Mouse (Mus musculus) cerebellum, postnatal 14 days (tissue): ENCODE results near the gene Myo15.
"Not testable (repeated sequence)": the region's sequence is repeated elsewhere in the genome, so short reads cannot be mapped to it uniquely, and the experiment has no call there.

Experiments
- DNase-seq, 2 experiments: peaks; one replicate each; pipeline ENCODE4 v3.0.0; 2021; ENCODE audit warnings: mixed read lengths in 2 of 2

Myo15 gene

DNA sequence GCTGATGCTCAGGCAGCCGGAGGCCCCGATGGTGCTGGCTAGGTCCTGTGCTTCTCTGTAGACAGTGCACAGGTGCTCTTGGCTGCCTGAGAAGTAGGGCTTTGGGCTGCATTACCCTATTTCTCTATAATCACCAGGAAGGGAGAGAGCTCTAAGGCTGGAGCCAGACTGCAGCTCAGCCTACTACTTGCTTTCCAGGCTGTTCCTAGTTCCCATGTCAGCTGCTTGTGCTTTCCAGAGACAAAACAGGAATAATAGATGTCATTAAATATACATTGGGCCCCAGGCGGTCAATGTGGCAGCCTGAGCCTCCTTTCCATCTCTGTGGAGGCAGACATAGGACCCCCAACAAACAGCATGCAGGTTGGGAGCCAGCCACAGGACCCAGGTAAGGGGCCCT, at the start of gene Myo15:
Gene Myo15, plus strand, starts transcription at position 301 of the 400 bp plus-strand sequence.
- no peak for DNase-seq

DNA sequence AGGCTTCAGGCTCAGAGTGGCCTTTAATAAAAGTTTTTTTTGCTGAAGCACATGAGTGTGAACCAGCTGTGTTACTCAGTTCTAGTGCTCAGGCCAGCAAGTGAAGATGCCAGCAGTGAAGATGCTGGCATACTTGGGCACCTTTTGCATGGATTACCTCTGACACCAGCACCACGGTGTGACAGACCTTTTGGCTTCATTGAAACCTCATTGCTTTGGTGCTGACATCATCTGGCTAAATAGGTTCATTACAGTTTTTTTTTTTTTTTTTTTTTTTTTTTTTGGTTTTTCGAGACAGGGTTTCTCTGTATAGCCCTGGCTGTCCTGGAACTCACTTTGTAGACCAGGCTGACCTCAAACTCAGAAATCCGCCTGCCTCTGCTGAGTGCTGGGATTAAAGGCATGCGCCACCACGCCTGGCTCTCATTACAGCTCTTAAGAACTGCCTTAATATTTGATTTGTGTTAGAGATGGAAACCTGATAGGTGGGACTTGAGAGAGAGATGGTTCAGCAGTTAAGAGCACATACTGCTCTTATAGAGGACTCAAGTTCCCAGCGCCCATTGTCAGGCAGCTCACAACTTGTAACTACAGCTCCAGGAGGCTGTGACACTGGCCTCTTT, 47.0 kb upstream of the Myo15 start:
- DNase-seq, result peak; percentile 20 to 23

DNA sequence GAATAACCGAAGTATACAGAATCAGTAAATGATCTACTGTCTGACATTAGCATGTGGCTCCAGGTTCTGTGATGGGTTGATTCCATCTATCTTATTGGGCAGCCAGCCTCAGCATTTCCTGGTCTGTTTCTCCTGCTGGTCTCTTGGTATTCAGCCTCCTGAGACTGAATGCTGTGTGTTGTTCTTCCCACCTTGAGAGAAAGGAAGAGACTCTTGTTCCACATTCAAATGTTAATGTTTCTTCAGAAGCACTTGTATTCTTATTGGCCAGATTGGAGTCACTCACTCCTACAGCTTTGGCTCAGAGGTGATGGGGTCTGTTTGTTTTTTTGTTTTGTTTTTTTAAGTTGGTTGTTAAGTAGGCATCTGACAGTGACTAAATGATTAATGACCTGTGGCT, 46.1 kb upstream of the Myo15 start:
- DNase-seq, result no peak

DNA sequence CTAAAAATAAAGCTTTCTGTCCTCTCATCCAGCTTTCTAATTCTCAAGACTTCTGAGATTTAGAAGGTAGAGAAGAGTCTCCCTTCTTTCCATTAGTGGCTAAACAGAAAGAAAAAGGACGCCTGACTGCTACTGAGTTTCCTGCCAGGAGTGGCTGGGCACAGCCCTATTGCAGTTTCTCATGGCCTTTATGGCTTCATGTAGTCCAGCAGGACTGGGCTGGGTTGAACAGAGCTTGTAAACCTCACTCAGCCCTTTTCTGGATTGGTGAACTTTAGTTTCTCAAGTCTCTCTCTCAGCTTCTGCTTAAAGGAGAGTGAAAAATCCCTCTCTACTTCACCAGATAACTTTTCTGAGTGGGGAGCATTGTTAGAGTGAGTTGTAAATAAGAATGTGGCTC, 42.7 kb upstream of the Myo15 start:
- no peak for DNase-seq

DNA sequence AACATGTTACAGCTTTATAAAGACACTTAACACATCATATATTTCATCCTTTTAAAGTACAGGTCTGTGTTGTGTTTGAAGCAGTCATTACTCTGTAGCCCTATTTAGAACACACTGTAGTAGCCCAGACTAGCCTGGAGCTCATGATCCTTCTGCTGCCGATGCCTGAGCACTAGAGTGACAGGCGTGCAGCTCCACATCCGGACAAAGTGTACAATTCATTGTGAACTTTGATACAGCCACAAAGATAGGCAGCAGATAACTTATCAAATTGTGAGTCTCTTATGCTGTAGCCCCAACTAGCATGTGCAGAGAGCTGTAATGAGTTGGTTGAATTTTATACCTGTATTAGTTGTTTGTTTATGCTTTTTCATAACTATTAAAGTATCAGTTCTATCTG, 41.5 kb upstream of the Myo15 start:
- DNase-seq, result no peak

DNA sequence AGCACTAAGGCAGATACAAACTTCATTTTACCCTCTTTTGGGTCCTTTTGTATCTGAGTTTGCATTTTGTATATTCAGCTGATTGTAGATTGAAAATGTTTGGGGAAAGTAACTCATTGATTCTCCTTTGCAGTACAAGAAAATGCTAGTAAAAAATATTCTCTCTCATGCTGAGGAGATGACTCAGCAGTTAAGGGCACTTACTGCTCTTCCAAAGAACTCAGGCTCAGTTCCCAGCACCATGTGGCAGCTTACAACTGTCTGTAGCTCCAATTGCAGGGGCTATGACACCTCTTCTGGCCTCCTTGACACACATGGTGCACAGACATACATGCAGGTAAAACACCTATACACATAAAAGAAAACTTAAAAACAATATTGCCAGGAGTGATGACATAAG, 35.6 kb upstream of the Myo15 start:
- DNase-seq, result no peak

DNA sequence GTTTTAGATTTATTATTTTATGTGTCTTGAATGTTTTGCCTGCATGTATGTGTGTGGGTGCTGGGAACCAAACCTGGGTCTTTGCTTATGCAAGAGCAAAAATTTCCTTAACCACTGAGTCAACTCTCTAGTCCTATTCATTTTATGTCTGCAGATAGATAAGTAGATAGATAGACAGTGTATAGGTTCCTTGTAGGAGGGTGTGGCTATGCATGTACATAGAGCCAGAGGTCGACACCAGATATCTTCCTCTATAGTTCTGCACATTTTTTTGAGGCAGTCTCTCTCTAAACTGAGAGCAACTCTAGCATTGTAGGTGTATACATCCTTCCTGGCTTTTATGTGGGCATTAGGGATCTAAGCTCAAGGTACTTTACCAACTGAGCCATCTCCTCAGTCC, 34.0 kb upstream of the Myo15 start:
- no peak for DNase-seq

DNA sequence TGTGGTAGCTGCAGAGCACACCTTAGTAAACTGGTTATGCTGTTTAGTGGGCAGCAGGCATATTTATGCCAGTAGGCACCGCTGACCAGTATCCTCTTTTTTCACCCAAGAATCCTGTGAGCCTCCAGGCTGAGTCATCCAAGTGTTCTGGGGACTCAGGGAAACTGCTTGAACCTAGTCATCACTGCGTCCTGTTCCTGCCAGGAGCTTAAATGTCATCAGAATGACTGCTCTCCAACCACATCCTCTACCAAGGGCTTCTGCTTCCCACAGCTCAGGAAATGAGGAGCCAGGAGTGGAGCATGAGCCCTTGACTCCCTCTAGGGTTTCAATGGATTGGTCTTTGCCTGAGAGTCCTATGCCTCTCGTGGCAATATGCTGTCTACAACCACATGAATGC, 32.5 kb upstream of the Myo15 start:
- no peak for DNase-seq

DNA sequence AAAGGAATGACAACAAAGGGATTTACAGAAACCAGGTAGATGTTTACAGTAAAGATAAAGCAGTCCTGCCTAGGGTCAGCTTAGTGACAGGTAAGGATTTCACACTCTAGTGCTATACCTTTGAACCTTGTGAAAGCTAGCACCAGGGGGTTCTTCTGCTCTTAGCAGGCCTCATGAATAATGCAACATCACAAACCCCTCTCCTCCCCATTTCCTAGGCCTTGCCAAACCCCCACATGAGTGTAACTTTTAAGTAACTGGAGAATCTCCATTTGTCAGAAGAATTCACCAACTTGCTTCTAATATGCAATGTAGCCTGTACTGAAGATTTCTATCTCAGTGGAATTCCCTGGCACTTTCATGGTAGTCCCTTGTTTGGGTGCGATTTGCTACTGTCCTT, 29.5 kb upstream of the Myo15 start:
- not testable (repeated sequence) for DNase-seq

DNA sequence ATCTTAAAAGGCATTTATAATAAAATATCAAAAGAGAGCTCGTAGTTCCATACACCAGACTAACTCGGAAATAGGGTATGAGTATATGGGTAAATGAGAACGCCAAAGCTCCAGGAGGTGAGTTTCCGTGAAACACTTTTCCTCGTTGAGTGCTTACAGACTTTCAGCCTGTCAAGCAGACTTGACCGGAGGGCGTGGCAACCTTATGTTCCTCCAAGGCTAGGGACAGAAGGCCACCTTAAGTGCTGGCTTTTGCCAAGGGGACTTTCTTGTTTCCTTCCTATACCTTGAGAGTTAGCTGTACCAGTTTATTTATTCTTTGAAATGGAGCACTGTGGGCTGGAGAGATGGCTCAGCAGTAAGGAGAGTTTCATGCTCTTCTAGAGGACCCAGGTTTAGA, 29.0 kb upstream of the Myo15 start:
- DNase-seq, result no peak

DNA sequence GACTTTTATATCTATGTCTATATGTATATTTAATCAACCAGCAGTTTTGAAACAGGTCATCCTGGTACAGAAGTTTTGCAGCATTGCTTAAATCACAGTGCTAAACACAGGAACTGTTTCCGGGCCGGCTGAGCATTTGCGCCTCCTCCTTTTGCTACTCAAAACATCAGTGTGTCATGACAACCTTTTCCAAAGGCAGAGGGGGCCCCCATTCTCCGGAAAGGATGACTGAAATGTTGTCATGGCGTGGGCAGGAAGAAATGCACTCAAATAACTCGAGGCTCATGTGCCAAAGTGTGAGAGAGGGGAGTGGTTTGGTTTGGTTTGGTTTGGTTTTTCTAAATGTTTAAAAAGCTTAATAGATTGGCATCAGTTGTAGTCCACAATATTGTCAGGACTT, 26.2 kb upstream of the Myo15 start:
- DNase-seq, result no peak

DNA sequence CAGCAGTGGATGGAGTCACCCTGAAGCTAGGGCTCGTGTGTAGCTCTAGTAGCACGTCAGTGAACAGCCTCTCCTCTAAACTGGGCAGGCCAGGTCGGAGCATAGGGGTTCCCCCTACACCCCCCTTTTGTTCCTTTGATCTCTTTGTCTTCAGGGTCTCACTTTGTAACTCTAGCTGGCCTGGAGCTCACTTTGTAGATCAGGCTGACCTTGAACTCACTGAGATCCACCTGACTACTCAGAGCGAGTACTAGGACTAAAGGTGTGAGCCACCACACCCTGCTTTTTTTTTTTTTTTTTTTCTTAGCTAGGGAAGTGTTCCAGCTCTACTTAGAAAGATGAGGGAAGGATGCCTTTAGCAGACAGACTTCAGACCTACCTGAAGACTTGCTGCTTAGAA, 25.1 kb upstream of the Myo15 start:
- no peak for DNase-seq

DNA sequence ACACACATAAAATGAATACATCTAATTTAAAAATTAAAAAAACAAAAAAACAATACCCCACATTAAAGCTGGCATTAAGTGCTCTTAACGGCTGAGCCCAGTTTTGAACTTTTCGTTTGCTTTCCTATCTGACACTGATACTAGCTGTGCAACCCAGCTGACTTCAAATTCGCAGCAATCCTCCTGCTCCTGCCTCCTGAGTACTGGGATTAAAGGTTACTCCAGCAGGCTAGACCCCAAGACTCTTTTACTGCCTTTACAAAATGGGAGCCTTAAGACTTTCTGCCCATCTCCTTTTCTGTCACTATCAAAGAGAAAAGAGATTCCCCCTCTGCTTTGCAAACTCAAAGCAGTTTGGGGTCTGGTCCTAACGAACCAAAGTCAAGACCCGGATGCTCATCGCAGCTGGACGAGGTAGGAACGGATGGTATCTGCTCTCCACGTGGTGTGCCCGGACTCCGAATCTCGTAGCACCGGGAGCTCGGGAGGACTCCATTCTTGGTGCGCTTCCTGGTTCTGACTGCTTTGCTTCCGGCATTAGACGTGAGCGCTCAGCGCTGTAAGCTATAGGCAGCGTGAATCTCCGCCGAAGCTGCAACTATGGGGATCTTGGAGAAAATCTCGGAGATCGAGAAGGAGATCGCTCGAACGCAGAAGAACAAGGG, 14.9 kb upstream of the Myo15 start, which contains the start of gene Drg2:
Gene Drg2, plus strand, starts transcription at position 512 of the 665 bp plus-strand sequence.
- peak; percentile 95 to 96 for DNase-seq

DNA sequence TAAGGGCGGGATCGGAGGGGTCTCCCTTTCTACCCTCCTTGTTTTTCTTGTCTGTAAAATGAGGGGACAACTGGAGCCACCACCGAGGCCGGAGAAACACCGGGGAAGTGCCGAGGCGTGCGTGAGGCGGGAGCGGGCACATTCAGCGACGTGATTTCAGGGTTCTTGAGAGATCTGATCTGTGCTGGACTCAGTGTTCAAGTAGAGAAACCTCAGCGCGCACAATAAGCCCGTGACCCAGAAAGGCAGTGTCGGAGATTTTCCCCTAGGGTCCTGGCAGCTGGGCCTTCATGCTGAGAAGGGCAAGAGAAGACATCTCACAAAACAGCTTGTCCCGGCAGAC, 14.4 kb upstream of the Myo15 start:
- DNase-seq, result peak in 1 of 2 experiments; percentile 42

DNA sequence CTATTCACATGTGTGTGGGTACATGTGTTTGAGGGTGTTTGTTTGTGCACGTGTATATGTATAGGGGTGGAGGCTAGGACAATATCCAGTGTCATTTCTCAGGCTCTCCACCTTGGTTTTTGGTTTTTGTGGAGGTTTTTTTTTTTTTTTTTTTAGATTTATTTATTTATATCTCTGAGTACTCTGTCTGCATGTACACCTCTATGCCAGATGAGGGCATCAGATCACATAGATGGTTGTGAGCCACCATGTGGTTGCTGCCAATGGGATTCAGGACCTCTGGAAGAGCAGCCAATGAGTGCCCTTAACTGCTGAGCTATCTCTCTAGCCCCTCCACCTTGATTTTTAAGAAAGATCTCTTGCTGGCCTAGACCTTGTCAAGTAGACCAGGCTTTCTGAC, 11.2 kb upstream of the Myo15 start:
- DNase-seq, result no peak

DNA sequence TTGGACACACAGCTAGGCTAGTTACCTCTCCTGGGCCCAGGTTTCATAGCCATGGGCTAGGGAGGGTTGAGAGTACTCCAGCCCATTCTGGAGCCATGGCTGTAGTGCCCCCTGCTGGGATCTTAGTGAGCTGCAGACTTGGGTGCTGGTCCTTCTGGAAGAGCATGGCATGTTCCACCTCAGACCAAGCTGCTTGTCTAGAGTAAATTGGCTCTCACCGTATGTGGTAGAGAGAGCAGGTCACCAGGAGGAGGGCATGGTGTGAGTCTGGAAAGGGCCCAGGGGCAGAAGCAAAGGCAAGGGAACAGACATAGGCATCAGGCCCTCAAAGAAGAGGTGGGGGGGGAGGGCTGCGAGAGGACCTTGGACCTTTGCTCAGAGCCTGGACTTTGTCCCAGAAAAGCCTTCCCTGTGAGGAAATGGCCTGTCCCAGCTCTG, 3.2 kb upstream of the Myo15 start:
- DNase-seq, result peak; percentile 54 to 57

DNA sequence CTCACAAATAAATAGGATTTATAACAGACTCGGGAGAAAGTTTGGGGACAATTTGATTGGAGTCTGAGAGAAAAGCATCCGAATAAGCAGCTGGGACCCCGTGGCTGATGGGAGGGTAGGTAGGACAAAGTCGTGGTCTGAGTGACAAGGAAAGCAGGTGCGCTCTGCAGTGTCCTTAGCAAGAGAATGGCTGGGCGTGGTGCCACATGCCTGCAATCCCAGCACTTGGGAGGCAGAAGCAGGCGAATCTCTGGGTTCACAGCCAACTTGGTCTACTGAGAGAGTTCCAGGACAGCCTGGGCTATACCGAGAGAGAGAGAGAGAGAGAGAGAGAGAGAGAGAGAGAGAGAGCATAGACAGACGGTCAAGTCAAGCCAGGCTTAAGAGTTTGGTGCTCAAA, 1.6 kb downstream of the Myo15 start:
- DNase-seq, result no peak

DNA sequence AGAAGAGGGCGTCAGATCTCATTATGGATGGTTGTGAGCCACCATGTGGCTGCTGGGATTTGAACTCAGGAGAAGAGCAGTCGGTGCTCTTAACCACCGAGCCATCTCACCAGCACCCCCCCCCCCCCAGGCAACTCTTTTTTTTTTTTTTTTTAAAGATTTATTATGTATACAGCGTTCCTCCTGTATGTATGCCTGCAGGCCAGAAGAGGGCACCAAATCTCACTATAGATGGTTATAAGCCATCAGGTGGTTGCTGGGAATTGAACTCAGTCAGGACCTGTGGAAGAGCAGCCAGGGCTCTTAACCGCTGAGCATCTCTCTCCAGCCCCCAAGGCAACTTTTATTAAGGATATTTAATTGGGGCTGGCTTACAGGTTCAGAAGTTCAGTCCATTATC, 5.4 kb downstream of the Myo15 start:
- no peak for DNase-seq

DNA sequence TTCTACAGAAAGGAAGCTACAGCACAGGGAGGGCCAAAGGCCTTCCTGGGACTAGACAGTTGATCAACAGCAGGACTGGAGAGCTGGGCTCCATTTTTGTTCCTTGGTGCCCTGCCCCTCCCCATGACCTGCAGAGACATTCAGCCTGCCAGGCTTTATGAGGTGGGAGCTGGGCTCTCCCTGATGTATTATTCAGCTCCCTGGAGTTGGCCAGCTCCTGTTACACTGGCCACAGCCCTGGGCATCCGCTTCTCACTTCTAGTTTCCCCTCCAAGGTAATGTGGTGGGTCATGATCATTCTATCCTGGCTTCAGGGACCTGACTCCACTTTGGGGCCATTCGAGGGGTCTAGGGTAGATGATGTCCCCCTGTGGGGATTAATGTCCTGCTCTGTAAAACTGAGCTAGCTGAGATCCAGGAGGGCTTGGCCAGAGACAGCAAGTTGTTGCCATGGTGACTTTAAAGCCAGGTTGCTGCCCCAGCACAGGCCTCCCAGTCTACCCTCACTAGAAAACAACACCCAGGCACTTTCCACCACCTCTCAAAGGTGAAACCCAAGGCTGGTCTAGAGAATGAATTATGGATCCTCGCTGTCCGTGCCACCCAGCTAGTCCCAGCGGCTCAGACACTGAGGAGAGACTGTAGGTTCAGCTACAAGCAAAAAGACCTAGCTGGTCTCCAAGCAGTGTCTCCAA, 6.7 kb downstream of the Myo15 start:
- no peak for DNase-seq

DNA sequence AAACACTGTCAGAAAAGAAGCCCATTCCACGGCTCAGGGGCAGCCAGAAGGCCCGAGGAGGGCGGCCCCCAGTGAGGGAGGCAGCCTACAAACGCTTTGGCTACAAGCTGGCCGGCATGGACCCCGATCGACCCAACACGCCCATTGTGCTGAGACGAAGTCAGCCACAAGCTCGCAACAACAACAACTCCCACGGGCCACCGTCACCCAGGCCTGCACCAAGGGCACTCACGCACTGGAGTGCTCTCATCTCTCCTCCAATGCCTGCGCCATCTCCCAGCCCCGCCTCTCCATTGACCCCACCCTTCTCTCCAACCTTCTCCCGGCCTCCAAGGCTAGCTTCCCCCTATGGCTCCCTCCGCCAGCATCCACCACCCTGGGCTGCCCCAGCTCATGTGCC, 9.0 kb downstream of the Myo15 start:
- DNase-seq, result no peak

DNA sequence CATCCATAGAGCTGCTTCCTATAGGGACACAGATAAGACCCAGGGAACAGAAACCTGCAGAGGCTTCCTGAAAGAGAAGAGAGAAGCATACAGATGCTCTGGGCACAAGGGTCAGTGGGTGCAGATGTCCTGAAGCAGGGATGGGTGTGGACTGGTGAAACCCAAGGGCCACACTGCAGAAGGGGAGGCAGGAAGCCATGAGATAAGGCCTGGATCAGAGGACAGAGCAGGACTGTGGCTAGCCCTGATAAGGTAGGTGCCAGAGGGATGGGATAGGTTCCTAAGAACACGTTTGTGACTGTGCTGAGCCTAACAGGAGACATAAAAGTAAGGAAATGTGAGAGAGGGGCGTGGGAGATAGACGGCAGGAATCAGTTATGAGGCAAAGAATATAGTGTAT, 17.1 kb downstream of the Myo15 start:
- DNase-seq, result no peak

DNA sequence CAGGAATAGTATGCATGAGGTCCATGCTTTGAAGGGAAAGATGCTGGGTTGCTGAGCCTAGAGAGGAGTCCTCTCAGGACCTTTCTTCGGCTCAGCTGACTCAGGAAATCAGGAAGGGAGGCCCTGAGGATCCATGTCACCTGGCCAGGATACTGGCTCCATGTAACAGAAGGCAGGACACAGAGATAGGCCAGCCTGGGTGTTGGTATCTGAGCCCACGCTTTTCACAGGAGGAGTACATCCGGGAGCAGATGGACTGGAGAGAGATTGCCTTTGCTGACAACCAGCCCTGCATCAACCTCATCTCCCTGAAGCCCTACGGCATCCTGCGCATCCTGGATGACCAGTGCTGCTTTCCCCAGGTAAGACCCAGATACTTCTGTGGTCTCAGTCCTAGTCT, 23.6 kb downstream of the Myo15 start:
- DNase-seq, result no peak

DNA sequence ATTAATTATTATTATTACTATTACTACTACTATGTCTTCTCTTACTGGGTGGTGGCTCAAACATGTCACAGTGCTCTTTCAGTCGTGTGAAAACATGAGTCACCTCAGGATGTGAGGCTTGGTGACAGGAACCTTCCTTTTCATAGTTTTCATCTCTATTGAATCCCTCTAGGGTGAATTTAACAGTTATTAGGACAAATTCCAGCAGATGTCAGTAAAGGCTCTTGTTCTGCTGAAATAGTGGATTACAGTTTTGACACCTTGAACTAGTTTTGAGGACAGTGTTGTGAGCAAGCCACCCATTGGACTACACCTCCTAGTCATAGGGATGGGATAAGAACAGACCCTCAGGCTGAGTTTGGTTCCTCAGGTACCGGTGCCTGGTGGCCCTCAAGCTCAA, 26.6 kb downstream of the Myo15 start:
- no peak for DNase-seq

DNA sequence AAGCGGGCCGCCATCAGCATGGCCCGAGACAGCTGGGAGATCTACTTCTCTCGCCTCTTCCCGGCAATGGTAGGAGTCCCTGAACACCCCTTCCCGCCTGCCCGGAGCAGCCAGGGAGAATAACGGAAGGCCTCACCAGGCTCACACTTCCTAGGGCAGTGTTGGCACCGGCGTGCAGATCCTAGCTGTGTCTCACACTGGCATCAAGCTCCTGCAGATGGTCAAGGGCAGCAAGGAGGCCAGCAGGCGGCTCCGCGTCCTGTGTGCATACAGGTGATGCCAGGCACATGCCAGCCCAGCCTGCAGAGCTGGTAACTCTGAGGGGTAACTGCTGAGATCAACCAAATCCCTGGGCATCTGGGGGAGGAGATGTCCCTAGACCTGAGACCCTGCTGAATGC, 38.1 kb downstream of the Myo15 start:
- peak; percentile 13 to 23 for DNase-seq
